Mouse (Mus musculus) bone marrow, adult 2 months (tissue): ENCODE results near the gene Slc9a2. TPM values are rescaled to one million over a fixed set of nuclear protein-coding genes. Genes with fewer than 3 reads are reported as not detected.
"Not testable (repeated sequence)": the region's sequence is repeated elsewhere in the genome, so short reads cannot be mapped to it uniquely, and the experiment has no call there.

ENCODE experiments used
- H3K27ac ChIP-seq: fragments of 200-500 bp; 2 replicates; pipeline ENCODE4 v1.5.1; 2012; ENCODE audit warnings: low read depth, mild to moderate bottlenecking, control low read depth, inconsistent platforms, low read length; ENCODE audit not compliant: control insufficient read depth, poor library complexity, insufficient read depth
- H3K4me1 ChIP-seq: fragments of 200-500 bp; 2 replicates; pipeline ENCODE4 v1.6.1; 2011; ENCODE audit warnings: low read length; ENCODE audit not compliant: control insufficient read depth, insufficient read depth
- H3K4me3 ChIP-seq: fragments of 200-500 bp; replicated peaks from 2 replicates; pipeline ENCODE3; 2011; ENCODE audit warnings: mild to moderate bottlenecking, low read depth, low read length, control low read depth; ENCODE audit not compliant: control insufficient read depth
- CTCF ChIP-seq: fragments of 200-500 bp; IDR thresholded peaks from 2 replicates; pipeline ENCODE4 v1.5.1; 2011; ENCODE audit warnings: low read length, control low read depth; ENCODE audit not compliant: control insufficient read depth, insufficient read depth
- POLR2A ChIP-seq: fragments of 200-500 bp; IDR thresholded peaks from 2 replicates; pipeline ENCODE4 v1.6.1; 2011; ENCODE audit warnings: low read depth, mild to moderate bottlenecking, control low read depth, low read length, borderline replicate concordance; ENCODE audit not compliant: control insufficient read depth
- WGBS: fragments of 180-500 bp; shearing (Covaris S2); methylation state at CpG from one replicate; pipeline ENCODE4 v1.1.7; 2018; 5-methylcytosine and 5-hydroxymethylcytosine counted together
- polyA plus RNA-seq: library from polyadenylated mRNA; stranded (reverse); fragments of >200 nt; gene quantifications from 2 replicates; pipeline ENCODE4 v1.2.4, GENCODE M21; 2011; ENCODE audit warnings: low replicate concordance; ENCODE audit not compliant: missing spikeins, insufficient read depth, insufficient read length

The Slc9a2 gene
- polyA plus RNA-seq, 1 experiment: not detected

DNA sequence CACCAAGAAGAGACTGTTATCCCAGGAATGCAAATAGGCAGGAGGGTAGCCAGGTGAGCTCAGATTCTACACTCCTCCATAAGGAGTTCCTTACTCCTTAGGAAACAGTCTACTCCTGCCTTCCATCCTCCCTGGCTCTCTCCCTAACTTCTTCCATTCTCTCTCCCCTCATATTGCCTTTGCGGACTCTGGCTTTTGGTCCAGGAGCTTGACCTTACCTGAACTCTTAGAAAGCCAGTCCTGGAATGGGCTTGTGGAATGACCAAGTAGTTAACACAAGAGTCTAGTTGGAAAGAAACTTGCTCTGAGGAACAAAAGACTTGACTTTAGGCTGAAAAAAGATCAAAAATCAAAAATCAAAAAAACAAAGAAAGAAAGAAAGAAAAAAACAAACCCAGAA lies 48.3 kb downstream of the Slc9a2 start:
- TF ChIP-seq POLR2A (no peak), CTCF (no peak)
- Histone ChIP-seq H3K4me3 (no peak overlapping the region), H3K4me1 (no peaks in the 10 kb centered on the region), H3K27ac (no peak overlapping the region)
- 76% methylated on average over 1 of the region's 1 CpGs for WGBS

DNA sequence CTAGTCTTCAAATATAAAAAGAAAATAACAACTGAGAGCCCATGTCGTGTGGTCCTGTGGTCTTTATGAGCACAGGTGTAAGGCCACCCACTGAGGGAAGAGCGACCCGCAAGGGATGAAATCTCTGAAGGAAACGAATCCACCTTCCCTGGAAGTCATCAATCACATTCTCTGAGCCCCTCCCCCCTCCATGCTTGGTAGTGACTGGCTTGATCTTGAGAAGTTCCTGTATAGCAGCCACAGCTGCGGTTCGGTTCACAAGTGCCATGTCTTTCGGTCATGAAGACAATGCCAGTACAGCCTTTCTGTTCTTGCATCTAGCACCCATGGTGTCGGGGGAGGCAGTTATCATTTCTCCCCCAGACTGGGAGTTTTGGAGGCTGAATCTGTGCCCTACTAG lies 57.3 kb downstream of the Slc9a2 start:
- H3K4me3 ChIP-seq: no peak overlapping the region
- 44% methylated on average over 8 of the region's 8 CpGs for WGBS
- H3K4me1 ChIP-seq: no peaks in the 10 kb centered on the region
- TF ChIP-seq POLR2A: no peak
- H3K27ac ChIP-seq: no peak overlapping the region

DNA sequence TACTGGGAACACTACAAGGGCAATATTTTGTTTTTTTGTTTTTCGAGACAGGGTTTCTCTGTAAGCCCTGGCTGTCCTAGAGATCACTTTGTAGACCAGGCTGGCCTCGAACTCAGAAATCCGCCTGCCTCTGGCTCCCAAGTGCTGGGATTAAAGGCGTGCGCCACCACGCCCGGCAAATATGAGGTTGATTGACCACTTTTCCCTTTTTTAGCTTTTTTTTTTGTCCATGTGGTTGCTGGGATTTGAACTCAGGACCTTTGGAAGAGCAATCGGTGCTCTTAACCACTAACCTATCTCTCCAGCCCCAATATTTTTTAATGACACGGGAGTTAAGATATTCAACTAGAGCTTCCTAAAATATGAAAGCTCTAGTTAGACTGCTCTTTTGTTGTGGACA lies 57.9 kb downstream of the Slc9a2 start:
- not testable (repeated sequence) for H3K27ac ChIP-seq
- 89% methylated on average over 9 of the region's 9 CpGs for WGBS

DNA sequence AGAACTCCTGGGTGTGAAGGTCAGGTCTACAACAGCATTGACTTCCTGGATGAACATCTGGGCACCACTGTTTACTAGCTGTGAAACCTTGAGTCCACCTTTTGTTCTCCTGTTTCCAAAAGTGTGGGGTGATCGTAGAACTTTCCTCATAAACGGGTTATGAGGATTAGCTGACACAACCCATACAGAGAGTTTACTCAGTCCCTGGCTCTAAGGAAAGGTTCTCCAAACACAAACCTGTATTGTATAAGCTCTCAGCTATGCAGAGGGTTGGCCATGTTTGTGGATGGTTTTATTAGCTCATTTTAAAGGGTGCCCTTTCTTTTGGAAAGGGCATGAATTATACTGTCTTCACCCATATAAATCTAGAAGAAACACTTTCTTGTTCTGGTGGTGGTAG lies 60.4 kb downstream of the Slc9a2 start:
- WGBS: 86% methylated on average over 2 of the region's 2 CpGs

More for the DNA sequence above, 57.9 kb downstream of the Slc9a2 start:
- H3K4me3 ChIP-seq, H3K4me1 ChIP-seq: not testable (repeated sequence)

DNA sequence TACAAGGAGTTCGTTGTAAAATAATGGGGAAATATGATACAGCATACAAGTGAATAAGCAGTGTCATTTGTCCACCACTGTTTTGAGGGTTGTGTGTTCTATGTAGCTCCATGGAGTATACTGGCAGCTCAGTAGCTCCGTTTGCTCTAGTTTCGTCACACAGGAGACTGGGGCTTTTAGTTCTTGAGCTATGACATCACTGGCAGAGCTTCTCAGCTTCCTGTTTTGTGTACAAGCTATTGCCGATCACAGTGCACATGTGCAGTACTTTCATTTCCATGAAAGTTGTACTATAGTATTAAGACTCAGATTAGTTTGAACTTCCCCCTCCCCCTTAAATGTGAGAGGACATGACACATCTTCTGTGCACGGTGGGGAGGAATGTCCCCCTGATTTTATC lies 65.7 kb downstream of the Slc9a2 start:
- WGBS: 45% methylated on average over 5 of the region's 5 CpGs
- no peak for TF ChIP-seq CTCF
- no peak for TF ChIP-seq POLR2A
- Histone ChIP-seq H3K4me1 (no peaks in the 10 kb centered on the region), H3K4me3 (no peak overlapping the region), H3K27ac (no peak overlapping the region)

More for the DNA sequence above, 60.4 kb downstream of the Slc9a2 start:
- H3K4me1 ChIP-seq: no peaks in the 10 kb centered on the region
- H3K4me3 ChIP-seq: no peak overlapping the region
- no peak for TF ChIP-seq POLR2A
- TF ChIP-seq CTCF: no peak
- H3K27ac ChIP-seq: no peak overlapping the region

DNA sequence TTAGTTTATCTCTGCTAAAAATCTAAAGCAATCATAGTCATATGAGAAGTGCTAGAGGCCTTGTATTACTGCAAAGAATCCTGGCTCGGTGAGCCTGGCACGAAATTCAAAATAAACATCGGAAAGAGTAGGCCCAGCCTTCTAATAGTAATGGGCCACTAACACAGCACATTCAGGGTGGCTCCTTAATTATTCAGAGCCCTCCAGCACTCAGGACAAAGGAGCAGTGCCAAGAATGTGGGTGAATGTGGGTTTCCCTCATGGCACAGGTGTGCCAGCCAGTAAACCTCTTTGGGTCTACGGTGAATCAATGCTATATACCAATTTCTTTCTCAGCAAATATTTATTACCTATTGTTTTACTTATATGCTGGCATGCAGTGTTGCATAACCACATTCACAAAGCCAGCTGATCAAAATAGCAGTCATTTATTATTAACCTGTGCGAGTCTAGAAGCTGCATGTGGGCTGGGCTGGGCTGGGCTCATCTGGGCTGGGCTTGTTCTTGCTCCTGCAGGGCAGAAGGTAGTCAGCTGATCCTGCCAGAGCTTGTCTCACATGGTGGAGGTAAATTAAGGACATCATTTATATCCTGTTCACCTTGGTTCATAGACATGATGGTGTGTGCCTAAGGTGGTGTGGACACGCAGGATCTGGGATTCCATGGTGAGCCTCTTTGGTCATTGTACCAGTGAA lies 79.5 kb downstream of the Slc9a2 start:
- TF ChIP-seq POLR2A (no peak), CTCF (no peak)
- WGBS: 83% methylated on average over 6 of the region's 6 CpGs
- Histone ChIP-seq H3K27ac (no peak overlapping the region), H3K4me1 (no peaks in the 10 kb centered on the region), H3K4me3 (no peak overlapping the region)

DNA sequence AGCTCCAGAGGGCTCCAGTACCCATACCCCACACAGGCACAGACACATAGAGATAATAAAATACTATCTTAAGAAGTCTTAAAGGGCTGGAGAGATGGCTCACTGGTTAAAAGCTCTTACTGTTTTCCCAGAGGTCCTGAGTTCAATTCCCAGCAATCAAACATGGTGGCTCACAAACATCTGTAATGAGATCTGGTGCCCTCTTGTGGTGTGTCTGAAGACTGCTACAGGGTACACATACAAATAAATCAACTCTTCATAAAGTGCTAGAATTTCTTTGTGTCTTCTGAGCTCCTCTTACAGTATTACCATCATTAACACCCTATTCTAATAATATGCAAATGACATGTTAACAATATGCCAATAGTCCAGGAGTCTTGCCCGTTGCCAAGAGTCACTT lies 83.7 kb downstream of the Slc9a2 start:
- Histone ChIP-seq H3K27ac (no peak overlapping the region), H3K4me1 (no peaks in the 10 kb centered on the region), H3K4me3 (no peak overlapping the region)
- WGBS: 86% methylated on average over 1 of the region's 1 CpGs
- TF ChIP-seq CTCF: no peak
- TF ChIP-seq POLR2A: no peak

DNA sequence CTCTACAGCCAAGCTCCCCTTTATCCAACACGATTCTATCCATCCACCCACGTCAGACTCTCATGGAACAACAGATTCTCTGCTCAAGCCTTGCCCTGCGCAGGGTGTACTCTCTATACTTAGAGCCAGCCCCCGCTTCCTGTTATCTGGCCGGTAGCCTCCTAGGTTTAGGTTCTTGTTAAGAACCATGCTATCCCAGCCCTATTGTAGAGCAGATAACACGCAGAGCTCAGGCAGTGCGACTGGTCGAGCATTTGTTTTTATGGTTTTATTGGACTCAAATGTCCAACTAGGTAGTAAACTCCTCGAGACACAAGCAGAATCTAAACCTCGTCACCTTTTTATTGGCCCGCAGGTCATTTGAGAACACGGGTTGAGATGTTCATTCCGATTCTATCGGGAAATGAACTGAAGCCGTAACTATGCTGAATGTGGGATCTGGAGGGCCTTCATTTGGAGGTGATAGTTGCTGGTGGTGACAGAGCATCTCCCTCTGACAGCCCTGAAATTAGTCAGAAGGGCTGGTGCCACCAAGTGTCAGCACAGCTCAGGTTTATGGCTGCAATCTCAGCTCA lies 84.4 kb downstream of the Slc9a2 start:
- no peak overlapping the region for H3K4me3 ChIP-seq
- H3K4me1 ChIP-seq: no peaks in the 10 kb centered on the region
- H3K27ac ChIP-seq: no peak overlapping the region
- 68% methylated on average over 15 of the region's 15 CpGs for WGBS
- TF ChIP-seq CTCF (no peak), POLR2A (no peak)

DNA sequence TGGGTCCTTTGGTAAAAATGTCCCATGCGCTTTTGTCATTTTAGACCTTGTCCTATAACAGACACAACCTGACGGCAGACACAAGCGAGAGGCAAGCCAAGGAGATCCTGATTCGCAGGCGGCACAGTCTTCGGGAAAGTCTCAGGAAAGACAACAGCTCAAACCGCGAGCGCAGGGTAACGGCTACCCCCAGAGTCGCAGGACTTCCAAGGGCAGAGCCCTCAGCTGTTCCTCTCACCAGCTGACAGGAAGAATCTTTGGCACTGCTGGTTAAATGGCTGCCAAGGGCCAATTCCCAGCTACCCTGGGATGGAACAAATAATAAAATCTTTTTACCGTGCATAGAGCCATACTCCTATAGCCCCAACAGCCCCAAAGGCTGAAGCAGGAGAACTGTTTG lies 85.1 kb downstream of the Slc9a2 start:
- TF ChIP-seq POLR2A: no peak
- no peak for TF ChIP-seq CTCF
- WGBS: 87% methylated on average over 12 of the region's 12 CpGs
- Histone ChIP-seq H3K27ac (no peak overlapping the region), H3K4me1 (0 out of 2 replicates have a peak, but pooled peaks cover 1% of the 10 kb centered on the region), H3K4me3 (no peak overlapping the region)
